Mouse (Mus musculus): ENCODE results near the gene Ikzf1. TPM values are rescaled to one million over a fixed set of nuclear protein-coding genes. Genes with fewer than 3 reads are reported as not detected.

Ikzf1 gene
- polyA plus RNA-seq, 1 experiment from 2014 or later: 15.1 TPM

- no peak overlapping the region for H3K9ac ChIP-seq (ENCODE audit: low read length)
- no peak overlapping the region for H3K4me3 ChIP-seq (ENCODE audit: low read length)
- no peak overlapping the region for H3K4me2 ChIP-seq (ENCODE audit: low read depth, low read length)
- no peaks in the 10 kb centered on the region for H3K36me3 ChIP-seq (ENCODE audit: control insufficient read depth, insufficient read depth)
- no peaks in the 10 kb centered on the region for H3K4me1 ChIP-seq (ENCODE audit: control insufficient read depth, insufficient read depth, low read length)
- WGBS: 55% methylated on average over 2 of the region's 2 CpGs
- no peak overlapping the region for H3K27ac ChIP-seq (ENCODE audit: low read length)
- no peaks in the 10 kb centered on the region for H3K27me3 ChIP-seq (ENCODE audit: control insufficient read depth, insufficient read depth, low read length)
- no peak for ATAC-seq (replicated peaks; ENCODE audit: extremely low read depth, insufficient read depth, low FRiP score)
- H3K9me3 ChIP-seq (replicated peaks; ENCODE audit: control insufficient read depth, low read length): no peaks in the 10 kb centered on the region; the same call in 1 of the 2 replicates
These were observed 52.8 kb downstream of the Ikzf1 start for GRCm38 (mm10) chr11:11737562-11737961.

- H3K9me3 ChIP-seq (replicated peaks; ENCODE audit: control insufficient read depth, low read length): no peaks in the 10 kb centered on the region; the same call in 1 of the 2 replicates
- H3K4me2 ChIP-seq (ENCODE audit: low read depth, low read length): no peak overlapping the region
- no peaks in the 10 kb centered on the region for H3K4me1 ChIP-seq (ENCODE audit: control insufficient read depth, insufficient read depth, low read length)
- H3K27ac ChIP-seq (ENCODE audit: low read length): no peak overlapping the region
- no peak overlapping the region for H3K4me3 ChIP-seq (ENCODE audit: low read length)
- no peaks in the 10 kb centered on the region for H3K27me3 ChIP-seq (ENCODE audit: control insufficient read depth, insufficient read depth, low read length)
- ATAC-seq (replicated peaks; ENCODE audit: extremely low read depth, insufficient read depth, low FRiP score): no peak
- H3K9ac ChIP-seq (ENCODE audit: low read length): no peak overlapping the region
- WGBS: 86% methylated on average over 3 of the region's 3 CpGs
- H3K36me3 ChIP-seq (ENCODE audit: control insufficient read depth, insufficient read depth): no peaks in the 10 kb centered on the region
These were observed 54.3 kb downstream of the Ikzf1 start for GRCm38 (mm10) chr11:11739054-11739453.

DNA sequence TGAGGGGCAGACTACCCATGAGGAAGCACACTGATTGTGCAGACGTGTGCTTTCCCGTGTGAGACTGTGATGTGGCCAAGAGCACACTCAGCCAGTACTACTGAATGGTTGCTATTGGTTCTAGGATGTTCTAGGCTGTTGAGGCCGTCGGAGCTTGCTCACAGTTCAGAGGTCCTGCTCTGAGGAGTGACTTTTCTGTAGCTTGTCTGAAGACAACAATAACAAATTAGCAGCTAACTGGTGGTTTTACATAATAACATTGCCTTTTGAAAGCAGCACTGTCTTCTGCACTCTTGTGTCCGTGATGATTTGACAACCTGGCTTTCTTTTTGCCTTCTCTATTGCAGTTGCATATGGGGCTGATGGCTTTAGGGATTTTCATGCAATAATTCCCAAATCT lies 55.8 kb downstream of the Ikzf1 start:
- 67% methylated on average over 5 of the region's 5 CpGs for WGBS
- ATAC-seq (replicated peaks; ENCODE audit: extremely low read depth, insufficient read depth, low FRiP score): no peak

DNA sequence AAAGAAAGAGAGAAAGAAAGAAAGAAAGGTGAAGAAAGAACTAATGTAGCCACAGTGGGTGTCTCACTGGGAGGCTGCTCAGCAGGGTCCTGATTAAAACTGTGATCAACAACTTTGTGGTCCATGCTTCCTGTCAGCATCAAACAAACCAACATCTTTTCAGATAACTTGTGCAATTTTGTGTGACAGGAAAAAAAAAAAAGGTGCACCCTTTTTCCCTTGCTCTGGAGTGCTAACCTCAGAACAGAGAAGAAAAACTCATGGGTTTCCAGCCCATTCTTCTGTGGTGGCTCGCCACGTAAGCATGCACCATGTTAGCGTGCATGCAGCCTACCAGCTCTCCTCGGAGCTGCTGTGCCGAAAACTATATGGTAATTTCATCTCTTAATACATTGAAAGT lies 56.8 kb downstream of the Ikzf1 start:
- H3K4me2 ChIP-seq (ENCODE audit: low read depth, low read length): no peak overlapping the region
- H3K9me3 ChIP-seq (replicated peaks; ENCODE audit: control insufficient read depth, low read length): no peaks in the 10 kb centered on the region; the same call in 1 of the 2 replicates
- H3K9ac ChIP-seq (ENCODE audit: low read length): no peak overlapping the region
- H3K4me1 ChIP-seq (ENCODE audit: control insufficient read depth, insufficient read depth, low read length): no peaks in the 10 kb centered on the region
- WGBS: 73% methylated on average over 5 of the region's 5 CpGs
- no peak overlapping the region for H3K27ac ChIP-seq (ENCODE audit: low read length)
- no peaks in the 10 kb centered on the region for H3K36me3 ChIP-seq (ENCODE audit: control insufficient read depth, insufficient read depth)
- H3K4me3 ChIP-seq (ENCODE audit: low read length): no peak overlapping the region
- no peak for ATAC-seq (replicated peaks; ENCODE audit: extremely low read depth, insufficient read depth, low FRiP score)
- no peaks in the 10 kb centered on the region for H3K27me3 ChIP-seq (ENCODE audit: control insufficient read depth, insufficient read depth, low read length)

More for the DNA sequence above, 55.8 kb downstream of the Ikzf1 start:
- no peaks in the 10 kb centered on the region for H3K4me1 ChIP-seq (ENCODE audit: control insufficient read depth, insufficient read depth, low read length)
- no peaks in the 10 kb centered on the region; the same call in 1 of the 2 replicates for H3K9me3 ChIP-seq (replicated peaks; ENCODE audit: control insufficient read depth, low read length)
- H3K36me3 ChIP-seq (ENCODE audit: control insufficient read depth, insufficient read depth): no peaks in the 10 kb centered on the region
- H3K4me2 ChIP-seq (ENCODE audit: low read depth, low read length): no peak overlapping the region
- H3K27ac ChIP-seq (ENCODE audit: low read length): no peak overlapping the region
- H3K27me3 ChIP-seq (ENCODE audit: control insufficient read depth, insufficient read depth, low read length): no peaks in the 10 kb centered on the region
- no peak overlapping the region for H3K9ac ChIP-seq (ENCODE audit: low read length)
- H3K4me3 ChIP-seq (ENCODE audit: low read length): no peak overlapping the region

GRCm38 (mm10) chr11:11742626-11743025 lies 57.8 kb downstream of the Ikzf1 start:
- Histone ChIP-seq H3K27ac (ENCODE audit: low read length) (no peak overlapping the region), H3K4me3 (ENCODE audit: low read length) (no peak overlapping the region), H3K9me3 (replicated peaks; ENCODE audit: control insufficient read depth, low read length) (no peaks in the 10 kb centered on the region; the same call in 1 of the 2 replicates), H3K27me3 (ENCODE audit: control insufficient read depth, insufficient read depth, low read length) (no peaks in the 10 kb centered on the region), H3K4me2 (ENCODE audit: low read depth, low read length) (no peak overlapping the region), H3K4me1 (ENCODE audit: control insufficient read depth, insufficient read depth, low read length) (no peaks in the 10 kb centered on the region), H3K36me3 (ENCODE audit: control insufficient read depth, insufficient read depth) (no peaks in the 10 kb centered on the region), H3K9ac (ENCODE audit: low read length) (no peak overlapping the region)
- no peak for ATAC-seq (replicated peaks; ENCODE audit: extremely low read depth, insufficient read depth, low FRiP score)
- WGBS: 13% methylated on average over 2 of the region's 2 CpGs

DNA sequence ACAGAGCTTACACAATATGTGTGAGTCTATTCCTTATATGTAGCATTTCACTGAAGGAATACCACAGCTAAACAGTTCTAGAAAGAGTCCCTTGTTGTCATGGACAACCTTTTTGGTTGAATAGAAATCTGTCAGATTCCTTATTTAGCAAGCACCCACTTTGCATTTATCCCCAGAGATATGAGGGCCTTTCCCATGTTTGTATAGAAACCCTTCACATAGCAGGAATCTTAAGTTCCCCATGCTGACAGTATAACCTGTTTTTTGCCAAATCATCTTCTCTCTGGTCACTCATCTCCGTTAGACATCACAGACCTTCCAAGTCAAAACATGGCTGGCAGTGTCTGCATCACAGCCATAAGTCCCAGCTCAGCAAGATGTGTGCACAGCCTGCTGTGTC lies 59.4 kb downstream of the Ikzf1 start:
- Histone ChIP-seq H3K27ac (ENCODE audit: low read length) (no peak overlapping the region), H3K36me3 (ENCODE audit: control insufficient read depth, insufficient read depth) (no peaks in the 10 kb centered on the region), H3K9ac (ENCODE audit: low read length) (no peak overlapping the region), H3K4me2 (ENCODE audit: low read depth, low read length) (no peak overlapping the region), H3K9me3 (replicated peaks; ENCODE audit: control insufficient read depth, low read length) (no peaks in the 10 kb centered on the region; the same call in 1 of the 2 replicates), H3K27me3 (ENCODE audit: control insufficient read depth, insufficient read depth, low read length) (no peaks in the 10 kb centered on the region), H3K4me1 (ENCODE audit: control insufficient read depth, insufficient read depth, low read length) (no peaks in the 10 kb centered on the region), H3K4me3 (ENCODE audit: low read length) (no peak overlapping the region)
- no peak for ATAC-seq (replicated peaks; ENCODE audit: extremely low read depth, insufficient read depth, low FRiP score)
- 43% methylated on average over 1 of the region's 1 CpGs for WGBS

GRCm38 (mm10) chr11:11751091-11751490 lies 66.3 kb downstream of the Ikzf1 start:
- H3K27me3 ChIP-seq (ENCODE audit: control insufficient read depth, insufficient read depth, low read length): peaks cover 2% of the 10 kb centered on the region; the same call in 1 of the 2 replicates
- no peak for ATAC-seq (replicated peaks; ENCODE audit: extremely low read depth, insufficient read depth, low FRiP score)
- no peak overlapping the region for H3K9ac ChIP-seq (ENCODE audit: low read length)
- H3K4me1 ChIP-seq (ENCODE audit: control insufficient read depth, insufficient read depth, low read length): no peaks in the 10 kb centered on the region
- H3K4me3 ChIP-seq (ENCODE audit: low read length): no peak overlapping the region
- no peak overlapping the region for H3K27ac ChIP-seq (ENCODE audit: low read length)
- H3K4me2 ChIP-seq (ENCODE audit: low read depth, low read length): no peak overlapping the region
- H3K36me3 ChIP-seq (ENCODE audit: control insufficient read depth, insufficient read depth): no peaks in the 10 kb centered on the region
- 66% methylated on average over 5 of the region's 5 CpGs for WGBS
- no peaks in the 10 kb centered on the region for H3K9me3 ChIP-seq (replicated peaks; ENCODE audit: control insufficient read depth, low read length)

- no peak for ATAC-seq (replicated peaks; ENCODE audit: extremely low read depth, insufficient read depth, low FRiP score)
These were observed 68.1 kb downstream of the Ikzf1 start for GRCm38 (mm10) chr11:11752859-11753258.

DNA sequence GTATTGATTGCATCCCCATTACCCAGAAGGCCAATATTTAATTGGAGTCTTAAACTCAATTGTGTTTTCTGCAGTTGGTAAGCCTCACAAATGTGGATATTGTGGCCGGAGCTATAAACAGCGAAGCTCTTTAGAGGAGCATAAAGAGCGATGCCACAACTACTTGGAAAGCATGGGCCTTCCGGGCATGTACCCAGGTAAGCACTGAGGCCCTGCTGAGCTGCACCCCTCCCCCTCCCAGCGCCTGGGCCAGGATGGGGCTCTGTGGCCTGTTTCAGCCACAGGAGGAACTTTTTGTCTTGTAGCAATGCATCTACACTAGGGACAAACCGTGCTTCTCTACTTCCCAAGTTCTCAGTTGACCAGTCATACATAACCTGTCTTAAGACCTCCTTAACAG lies 73.3 kb downstream of the Ikzf1 start:
- Histone ChIP-seq H3K4me1 (ENCODE audit: control insufficient read depth, insufficient read depth, low read length) (no peaks in the 10 kb centered on the region), H3K9me3 (replicated peaks; ENCODE audit: control insufficient read depth, low read length) (no peaks in the 10 kb centered on the region), H3K9ac (ENCODE audit: low read length) (no peak overlapping the region), H3K27me3 (ENCODE audit: control insufficient read depth, insufficient read depth, low read length) (peaks cover 2% of the 10 kb centered on the region; the same call in 1 of the 2 replicates), H3K27ac (ENCODE audit: low read length) (no peak overlapping the region), H3K4me3 (ENCODE audit: low read length) (no peak overlapping the region), H3K4me2 (ENCODE audit: low read depth, low read length) (no peak overlapping the region), H3K36me3 (ENCODE audit: control insufficient read depth, insufficient read depth) (no peaks in the 10 kb centered on the region)
- no peak for ATAC-seq (replicated peaks; ENCODE audit: extremely low read depth, insufficient read depth, low FRiP score)
- WGBS: 67% methylated on average over 6 of the region's 6 CpGs

More at GRCm38 (mm10) chr11:11752859-11753258, 68.1 kb downstream of the Ikzf1 start:
- no peaks in the 10 kb centered on the region for H3K36me3 ChIP-seq (ENCODE audit: control insufficient read depth, insufficient read depth)
- H3K4me1 ChIP-seq (ENCODE audit: control insufficient read depth, insufficient read depth, low read length): no peaks in the 10 kb centered on the region
- 75% methylated on average over 5 of the region's 5 CpGs for WGBS
- no peaks in the 10 kb centered on the region for H3K9me3 ChIP-seq (replicated peaks; ENCODE audit: control insufficient read depth, low read length)
- H3K27ac ChIP-seq (ENCODE audit: low read length): no peak overlapping the region
- no peak overlapping the region for H3K9ac ChIP-seq (ENCODE audit: low read length)
- H3K4me3 ChIP-seq (ENCODE audit: low read length): no peak overlapping the region
- H3K4me2 ChIP-seq (ENCODE audit: low read depth, low read length): no peak overlapping the region
- peaks cover 2% of the 10 kb centered on the region; the same call in 1 of the 2 replicates for H3K27me3 ChIP-seq (ENCODE audit: control insufficient read depth, insufficient read depth, low read length)

All from heart, embryonic 16.5 days (tissue).